Mouse (Mus musculus) liver, postnatal 0 days (tissue): ENCODE results near the gene Spop. TPM values are rescaled to one million over a fixed set of nuclear protein-coding genes. Genes with fewer than 3 reads are reported as not detected.
"Not testable (repeated sequence)": the region's sequence is repeated elsewhere in the genome, so short reads cannot be mapped to it uniquely, and the experiment has no call there.

Source experiments
- ATAC-seq: fragments of 200-750 bp; cut with Nextera tagmentation; 2 replicates; pipeline ENCODE4 v1.8.0; 2017; ENCODE audit warnings: mild to moderate bottlenecking, moderate library complexity
- DNase-seq: peaks from one replicate; pipeline ENCODE4 v3.0.0-alpha.2; 2016
- H3K27ac ChIP-seq: fragments of 300-500 bp; sonication (generic); 2 replicates; pipeline ENCODE4 v1.5.1; 2014; ENCODE audit warnings: antibody characterized with exemption, moderate library complexity, mild to moderate bottlenecking, low read depth
- H3K27me3 ChIP-seq: fragments of 300-500 bp; sonication (generic); 2 replicates; pipeline ENCODE4 v1.6.1; 2014; ENCODE audit warnings: low read length, control low read depth, mixed read lengths; ENCODE audit not compliant: insufficient read depth
- H3K36me3 ChIP-seq: fragments of 300-500 bp; sonication (generic); replicated peaks from 2 replicates; pipeline ENCODE4 v1.6.1; 2014; ENCODE audit warnings: mild to moderate bottlenecking, control low read depth, low read length, moderate library complexity, mixed read lengths; ENCODE audit not compliant: insufficient read depth
- H3K4me1 ChIP-seq: fragments of 300-500 bp; sonication (generic); 2 replicates; pipeline ENCODE4 v1.6.1; 2014; ENCODE audit warnings: antibody characterized with exemption, mild to moderate bottlenecking, control low read depth; ENCODE audit not compliant: insufficient read depth
- H3K4me2 ChIP-seq: fragments of 300-500 bp; sonication (generic); 2 replicates; pipeline ENCODE4 v1.6.1; 2014; ENCODE audit warnings: low read depth, mild to moderate bottlenecking, low read length, moderate library complexity, mixed read lengths
- H3K4me3 ChIP-seq: fragments of 300-500 bp; sonication (generic); 2 replicates; pipeline ENCODE4 v1.5.1; 2014; ENCODE audit warnings: low read depth, low read length
- H3K9ac ChIP-seq: fragments of 300-500 bp; sonication (generic); replicated peaks from 2 replicates; pipeline ENCODE4 v1.6.1; 2014; ENCODE audit warnings: mild to moderate bottlenecking, moderate library complexity
- H3K9me3 ChIP-seq: fragments of 300-500 bp; sonication (generic); 2 replicates; pipeline ENCODE4 v1.6.1; 2016; ENCODE audit warnings: mild to moderate bottlenecking, control low read depth, low read length, mixed read lengths
- CTCF ChIP-seq: sonication (generic); IDR thresholded peaks from 2 replicates; pipeline ENCODE4 v1.5.1; 2016; ENCODE audit warnings: antibody characterized with exemption, low read depth
- EP300 ChIP-seq: IDR thresholded peaks from 2 replicates; pipeline ENCODE4 v1.6.1; 2016; ENCODE audit warnings: antibody characterized with exemption, low read depth, mild to moderate bottlenecking
- WGBS: fragments of 180-500 bp; shearing (Covaris S2); extraction: QIAGEN DNeasy Blood & Tissue Kit; methylation state at CpG from one replicate; pipeline ENCODE4 v1.1.7; 2014; ENCODE audit not compliant: insufficient replicate concordance; 5-methylcytosine and 5-hydroxymethylcytosine counted together
- polyA plus RNA-seq: library from polyadenylated mRNA; unstranded; fragments of >200 nt; fragmentation: Nextera tagmentation; extraction: Ambion mirVana; gene quantifications from 2 replicates; pipeline ENCODE4 v1.2.1, GENCODE M21; 2015

The Spop gene
- polyA plus RNA-seq, 1 experiment from 2014 or later, result 53.2 TPM

DNA sequence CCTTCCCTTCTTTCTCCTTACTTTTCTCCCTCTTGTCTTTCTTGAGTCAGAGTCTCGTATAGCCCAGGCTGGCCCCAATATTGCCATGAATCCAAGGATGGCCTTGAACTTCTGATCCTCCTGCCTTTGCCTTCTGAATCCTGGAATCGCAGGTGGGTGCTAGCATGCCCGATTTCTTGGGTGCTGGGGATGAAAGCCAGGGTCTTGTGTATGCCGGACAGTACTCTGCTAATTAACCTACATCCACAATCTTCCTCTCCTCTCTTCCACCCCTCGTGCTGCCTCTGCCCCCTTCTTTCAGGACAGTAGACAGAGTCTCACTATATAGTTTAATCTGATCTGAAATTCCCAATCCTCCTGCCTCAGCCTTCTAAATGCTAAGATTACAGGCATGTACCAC, 12.3 kb upstream of the Spop start:
- DNase-seq (no peak), ATAC-seq (no peak)
- WGBS, result 84% methylated on average over 5 of the region's 5 CpGs
- Histone ChIP-seq H3K9ac (no peak overlapping the region), H3K27me3 (peaks cover 8% of the 10 kb centered on the region; the same call in 1 of the 2 replicates), H3K9me3 (no peaks in the 10 kb centered on the region), H3K4me2 (no peak overlapping the region), H3K36me3 (no peaks in the 10 kb centered on the region), H3K4me1 (peaks cover 4% of the 10 kb centered on the region; the same call in 1 of the 2 replicates), H3K27ac (no peak overlapping the region), H3K4me3 (no peak overlapping the region)
- TF ChIP-seq CTCF, result no peak

DNA sequence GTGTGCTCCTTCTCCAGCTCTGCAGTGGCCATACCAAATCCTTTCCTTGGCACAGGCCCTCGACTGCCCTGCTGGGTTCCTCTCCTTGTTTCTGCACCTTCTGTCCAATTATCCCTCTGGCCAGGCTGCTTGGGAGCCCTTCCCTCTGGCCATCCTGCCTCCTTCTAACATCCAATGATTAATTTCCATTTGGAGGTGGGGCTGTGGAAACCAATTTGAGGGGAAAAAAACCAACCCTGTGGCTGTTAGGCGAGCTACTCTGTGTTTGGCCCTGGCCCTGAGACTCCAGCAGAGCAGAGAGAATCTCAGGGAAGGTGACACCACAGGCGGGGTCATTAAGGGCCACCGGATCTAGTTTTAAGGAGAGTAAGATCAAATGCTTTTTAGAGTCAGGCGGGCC, 11.7 kb upstream of the Spop start:
- 48% methylated on average over 5 of the region's 5 CpGs for WGBS
- Histone ChIP-seq H3K9ac (no peak overlapping the region), H3K27me3 (peaks cover 8% of the 10 kb centered on the region; the same call in 1 of the 2 replicates), H3K4me2 (no peak overlapping the region), H3K27ac (no peak overlapping the region), H3K9me3 (no peaks in the 10 kb centered on the region), H3K4me1 (peaks cover 4% of the 10 kb centered on the region; the same call in 1 of the 2 replicates), H3K4me3 (no peak overlapping the region), H3K36me3 (no peaks in the 10 kb centered on the region)
- no peak for TF ChIP-seq EP300
- no peak for TF ChIP-seq CTCF
- ATAC-seq (no peak), DNase-seq (no peak)

DNA sequence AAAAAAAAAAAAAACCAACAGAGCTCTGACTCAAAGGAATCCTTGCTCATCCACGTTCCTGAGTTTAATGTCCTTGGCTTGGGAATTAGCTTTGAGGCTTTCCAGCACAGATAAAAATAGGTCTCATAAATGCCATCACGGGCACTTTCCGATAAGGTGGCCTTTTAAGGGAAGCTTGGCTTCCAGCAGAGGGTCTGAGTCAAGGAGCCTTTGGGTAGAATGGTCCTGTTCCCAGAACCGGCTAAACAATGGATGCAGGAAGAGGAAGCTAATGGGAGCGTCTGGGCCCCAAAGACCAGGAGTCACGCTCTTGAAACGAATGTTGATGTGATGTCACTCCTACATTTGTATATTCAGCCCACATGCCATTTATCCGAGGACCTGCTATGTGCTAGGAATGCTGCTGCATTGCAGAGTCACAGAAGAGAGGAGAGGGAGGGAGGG, 11.2 kb upstream of the Spop start:
- peaks cover 8% of the 10 kb centered on the region; the same call in 1 of the 2 replicates for H3K27me3 ChIP-seq
- no peak for ATAC-seq
- no peak for TF ChIP-seq CTCF
- no peaks in the 10 kb centered on the region for H3K9me3 ChIP-seq
- H3K4me1 ChIP-seq, result peaks cover 4% of the 10 kb centered on the region; the same call in 1 of the 2 replicates
- no peak overlapping the region for H3K9ac ChIP-seq
- H3K27ac ChIP-seq, result no peak overlapping the region
- H3K4me3 ChIP-seq, result no peak overlapping the region
- H3K4me2 ChIP-seq, result no peak overlapping the region
- WGBS, result 34% methylated on average over 8 of the region's 8 CpGs
- no peak for DNase-seq
- H3K36me3 ChIP-seq, result no peaks in the 10 kb centered on the region

DNA sequence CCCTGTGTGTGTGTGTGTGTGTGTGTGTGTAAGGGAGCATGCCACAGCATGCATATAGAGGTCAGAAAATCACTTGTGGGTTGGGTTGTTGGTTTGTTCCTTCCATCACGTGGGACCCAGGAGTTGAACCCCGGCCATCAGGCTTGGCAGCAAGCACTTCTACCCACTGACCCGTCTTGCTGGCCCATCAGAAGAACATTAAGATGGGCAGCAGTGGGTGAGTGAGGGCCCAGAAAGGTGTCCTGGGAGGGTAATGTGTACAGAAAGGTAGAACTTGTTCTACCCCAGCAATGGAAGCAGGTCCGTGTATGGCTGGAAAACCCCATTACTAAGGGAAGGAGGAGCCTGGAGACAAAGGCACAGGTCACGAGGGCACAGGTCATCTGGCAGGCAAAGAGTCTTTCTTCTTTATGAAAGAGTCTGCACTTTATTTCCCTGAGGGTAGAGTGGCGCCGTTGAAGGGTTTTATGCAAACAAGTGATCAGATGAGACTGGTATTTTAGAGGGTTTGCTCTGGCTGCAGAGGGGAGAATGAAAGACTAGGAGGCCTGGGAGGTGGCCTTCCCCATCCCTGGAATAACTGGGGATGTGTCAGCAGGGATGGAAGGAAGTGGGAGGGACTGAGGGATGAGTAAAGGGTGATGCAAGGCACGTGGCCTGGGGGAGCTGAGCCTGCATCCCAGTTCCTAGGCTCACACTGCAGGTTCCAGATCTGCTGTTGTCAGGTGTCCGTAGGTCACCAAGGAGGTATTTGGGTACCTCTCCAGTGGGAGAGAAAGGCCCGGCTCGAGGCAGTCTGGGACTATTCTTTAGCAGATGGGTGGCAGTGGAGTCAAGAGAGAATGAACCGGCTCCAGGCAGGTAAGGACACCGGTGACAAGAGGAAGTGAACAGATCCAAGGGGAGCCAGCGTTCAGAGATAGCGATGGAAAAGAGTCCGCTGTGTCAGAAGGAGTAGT, 10.2 kb upstream of the Spop start:
- no peak overlapping the region for H3K27ac ChIP-seq
- 68% methylated on average over 16 of the region's 16 CpGs for WGBS
- no peak for ATAC-seq
- H3K4me3 ChIP-seq, result no peak overlapping the region
- H3K9me3 ChIP-seq, result no peaks in the 10 kb centered on the region
- no peak overlapping the region for H3K4me2 ChIP-seq
- H3K4me1 ChIP-seq, result no peaks in the 10 kb centered on the region
- TF ChIP-seq CTCF (no peak), EP300 (no peak)
- peaks cover 8% of the 10 kb centered on the region; the same call in 1 of the 2 replicates for H3K27me3 ChIP-seq
- H3K9ac ChIP-seq, result no peak overlapping the region
- no peak for DNase-seq
- H3K36me3 ChIP-seq, result no peaks in the 10 kb centered on the region

DNA sequence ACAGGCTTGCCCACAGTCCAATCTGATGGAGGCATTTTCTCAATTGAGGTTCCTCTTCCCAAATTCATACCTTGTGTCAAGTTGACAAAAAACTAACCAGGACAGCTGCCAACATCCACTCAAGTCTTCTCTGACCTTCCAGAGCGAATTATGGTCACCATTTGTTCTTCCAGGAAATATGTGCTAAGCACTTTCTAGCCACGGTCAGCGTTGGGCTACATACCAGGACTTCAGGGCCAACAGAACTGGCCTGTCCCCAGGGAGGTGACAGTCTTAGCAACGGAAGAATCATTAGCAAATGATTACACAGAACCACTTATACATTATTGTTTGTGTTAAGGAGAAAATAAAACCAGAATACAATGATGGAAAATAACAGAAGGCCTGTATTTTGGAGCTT, 8.1 kb upstream of the Spop start:
- 65% methylated on average over 4 of the region's 4 CpGs for WGBS
- ATAC-seq, result no peak

DNA sequence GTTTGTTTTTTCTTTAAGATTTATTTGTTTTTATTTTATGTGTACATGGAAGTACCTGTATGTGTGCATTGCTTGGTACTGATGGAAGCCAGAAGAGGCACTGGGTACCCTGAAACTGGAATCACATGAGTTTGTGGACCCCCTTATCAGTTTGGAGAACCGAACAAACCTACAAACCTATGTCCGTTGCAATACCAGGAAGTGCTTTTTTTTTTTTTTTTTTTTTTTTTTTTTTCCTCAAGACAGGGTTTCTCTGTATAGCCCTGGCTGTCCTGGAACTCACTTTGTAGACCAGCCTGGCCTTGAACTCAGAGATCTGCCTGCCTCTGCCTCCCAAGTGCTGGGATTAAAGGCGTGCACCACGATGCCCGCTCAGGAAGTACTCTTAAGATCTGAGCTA, 7.5 kb upstream of the Spop start:
- not testable (repeated sequence) for H3K9ac ChIP-seq

More for the DNA sequence above, 8.1 kb upstream of the Spop start:
- TF ChIP-seq CTCF, result no peak
- no peak for TF ChIP-seq EP300
- H3K9me3 ChIP-seq, result no peaks in the 10 kb centered on the region
- H3K4me3 ChIP-seq, result no peak overlapping the region
- no peak overlapping the region for H3K9ac ChIP-seq
- no peak for DNase-seq
- H3K4me2 ChIP-seq, result no peak overlapping the region
- no peaks in the 10 kb centered on the region for H3K36me3 ChIP-seq
- no peaks in the 10 kb centered on the region for H3K27me3 ChIP-seq
- no peaks in the 10 kb centered on the region for H3K4me1 ChIP-seq
- H3K27ac ChIP-seq, result no peak overlapping the region

More for the DNA sequence above, 7.5 kb upstream of the Spop start:
- not testable (repeated sequence) for H3K27me3 ChIP-seq, ATAC-seq, H3K4me2 ChIP-seq, H3K4me3 ChIP-seq, H3K4me1 ChIP-seq, H3K27ac ChIP-seq, DNase-seq, H3K9me3 ChIP-seq, H3K36me3 ChIP-seq
- 69% methylated on average over 5 of the region's 5 CpGs for WGBS
